Mouse (Mus musculus): ENCODE data around the gene Trip12. TPM values are rescaled to one million over a fixed set of nuclear protein-coding genes. Genes with fewer than 3 reads are reported as not detected.

Gene Trip12
- polyA plus RNA-seq, 1 experiment from 2014 or later: 40.7 TPM

- Histone ChIP-seq H3K9ac (ENCODE audit: low read depth, low read length) (no peak overlapping the region), H3K4me1 (replicated peaks; ENCODE audit: control insufficient read depth, insufficient read depth, low read length) (0 out of 2 replicates have a peak, but pooled peaks cover 5% of the 10 kb centered on the region), H3K36me3 (ENCODE audit: control insufficient read depth, insufficient read depth) (no peaks in the 10 kb centered on the region), H3K27ac (ENCODE audit: low read depth, low read length) (no peak overlapping the region), H3K27me3 (replicated peaks; ENCODE audit: control insufficient read depth, insufficient read depth, low read length) (no peaks in the 10 kb centered on the region), H3K4me2 (replicated peaks; ENCODE audit: low read depth) (no peak overlapping the region), H3K9me3 (ENCODE audit: control insufficient read depth) (no peaks in the 10 kb centered on the region), H3K4me3 (ENCODE audit: low read depth, low read length) (no peak overlapping the region)
- 22% methylated on average over 3 of the region's 3 CpGs for WGBS
- peak; percentile 41; the same call in 1 of the 2 replicates for ATAC-seq
- no peak for TF ChIP-seq CTCF (IDR thresholded peaks at IDR 0.05; ENCODE audit: low read depth)
Measured at GRCm38 (mm10) chr1:84872105-84872504, 31.8 kb upstream of the Trip12 start.

GRCm38 (mm10) chr1:84871131-84871530 is 30.8 kb upstream of the Trip12 start:
- no peaks in the 10 kb centered on the region for H3K27me3 ChIP-seq (replicated peaks; ENCODE audit: control insufficient read depth, insufficient read depth, low read length)
- WGBS: 63% methylated on average over 6 of the region's 6 CpGs
- no peak overlapping the region for H3K4me3 ChIP-seq (ENCODE audit: low read depth, low read length)
- TF ChIP-seq CTCF (IDR thresholded peaks at IDR 0.05; ENCODE audit: low read depth): no peak
- H3K36me3 ChIP-seq (ENCODE audit: control insufficient read depth, insufficient read depth): no peaks in the 10 kb centered on the region
- no peak for ATAC-seq
- no peak overlapping the region for H3K9ac ChIP-seq (ENCODE audit: low read depth, low read length)
- no peak overlapping the region for H3K4me2 ChIP-seq (replicated peaks; ENCODE audit: low read depth)
- H3K27ac ChIP-seq (ENCODE audit: low read depth, low read length): no peak overlapping the region
- no peaks in the 10 kb centered on the region for H3K9me3 ChIP-seq (ENCODE audit: control insufficient read depth)
- H3K4me1 ChIP-seq (replicated peaks; ENCODE audit: control insufficient read depth, insufficient read depth, low read length): 0 out of 2 replicates have a peak, but pooled peaks cover 5% of the 10 kb centered on the region

- H3K27ac ChIP-seq (ENCODE audit: low read depth, low read length): no peak overlapping the region
- H3K27me3 ChIP-seq (replicated peaks; ENCODE audit: control insufficient read depth, insufficient read depth, low read length): no peaks in the 10 kb centered on the region
- H3K4me3 ChIP-seq (ENCODE audit: low read depth, low read length): no peak overlapping the region
- TF ChIP-seq CTCF (IDR thresholded peaks at IDR 0.05; ENCODE audit: low read depth): peak; percentile 44
- no peak for ATAC-seq
- H3K4me1 ChIP-seq (replicated peaks; ENCODE audit: control insufficient read depth, insufficient read depth, low read length): 0 out of 2 replicates have a peak, but pooled peaks cover 7% of the 10 kb centered on the region
- H3K9ac ChIP-seq (ENCODE audit: low read depth, low read length): no peak overlapping the region
- H3K4me2 ChIP-seq (replicated peaks; ENCODE audit: low read depth): 0 out of 2 replicates have a peak overlapping the region, but pooled peaks have one; percentile 13
- H3K36me3 ChIP-seq (ENCODE audit: control insufficient read depth, insufficient read depth): no peaks in the 10 kb centered on the region
- no peaks in the 10 kb centered on the region for H3K9me3 ChIP-seq (ENCODE audit: control insufficient read depth)
- WGBS: 37% methylated on average over 7 of the region's 7 CpGs
Measured at GRCm38 (mm10) chr1:84869498-84869897, 29.2 kb upstream of the Trip12 start.

GRCm38 (mm10) chr1:84868841-84869240 is 28.5 kb upstream of the Trip12 start:
- Histone ChIP-seq H3K9me3 (ENCODE audit: control insufficient read depth) (no peaks in the 10 kb centered on the region), H3K27ac (ENCODE audit: low read depth, low read length) (no peak overlapping the region), H3K9ac (ENCODE audit: low read depth, low read length) (no peak overlapping the region), H3K27me3 (replicated peaks; ENCODE audit: control insufficient read depth, insufficient read depth, low read length) (no peaks in the 10 kb centered on the region), H3K36me3 (ENCODE audit: control insufficient read depth, insufficient read depth) (no peaks in the 10 kb centered on the region), H3K4me1 (replicated peaks; ENCODE audit: control insufficient read depth, insufficient read depth, low read length) (0 out of 2 replicates have a peak, but pooled peaks cover 7% of the 10 kb centered on the region), H3K4me2 (replicated peaks; ENCODE audit: low read depth) (no peak overlapping the region), H3K4me3 (ENCODE audit: low read depth, low read length) (no peak overlapping the region)
- ATAC-seq: no peak
- TF ChIP-seq CTCF (IDR thresholded peaks at IDR 0.05; ENCODE audit: low read depth): no peak
- WGBS: 72% methylated on average over 4 of the region's 4 CpGs

- no peak for TF ChIP-seq CTCF (IDR thresholded peaks at IDR 0.05; ENCODE audit: low read depth)
- Histone ChIP-seq H3K27me3 (replicated peaks; ENCODE audit: control insufficient read depth, insufficient read depth, low read length) (no peaks in the 10 kb centered on the region), H3K4me3 (ENCODE audit: low read depth, low read length) (no peak overlapping the region), H3K9ac (ENCODE audit: low read depth, low read length) (no peak overlapping the region), H3K4me2 (replicated peaks; ENCODE audit: low read depth) (no peak overlapping the region), H3K9me3 (ENCODE audit: control insufficient read depth) (no peaks in the 10 kb centered on the region), H3K4me1 (replicated peaks; ENCODE audit: control insufficient read depth, insufficient read depth, low read length) (0 out of 2 replicates have a peak, but pooled peaks cover 7% of the 10 kb centered on the region), H3K27ac (ENCODE audit: low read depth, low read length) (no peak overlapping the region), H3K36me3 (ENCODE audit: control insufficient read depth, insufficient read depth) (no peaks in the 10 kb centered on the region)
- ATAC-seq: no peak
Measured at GRCm38 (mm10) chr1:84868311-84868710, 28.0 kb upstream of the Trip12 start.

- no peak overlapping the region for H3K4me3 ChIP-seq (ENCODE audit: low read depth, low read length)
- H3K27me3 ChIP-seq (replicated peaks; ENCODE audit: control insufficient read depth, insufficient read depth, low read length): no peaks in the 10 kb centered on the region
- TF ChIP-seq CTCF (IDR thresholded peaks at IDR 0.05; ENCODE audit: low read depth): peak; percentile 27; the same call in 1 of the 2 replicates
- no peak for ATAC-seq
- no peaks in the 10 kb centered on the region for H3K36me3 ChIP-seq (ENCODE audit: control insufficient read depth, insufficient read depth)
- H3K9me3 ChIP-seq (ENCODE audit: control insufficient read depth): no peaks in the 10 kb centered on the region
- 0 out of 2 replicates have a peak, but pooled peaks cover 5% of the 10 kb centered on the region for H3K4me1 ChIP-seq (replicated peaks; ENCODE audit: control insufficient read depth, insufficient read depth, low read length)
- H3K9ac ChIP-seq (ENCODE audit: low read depth, low read length): no peak overlapping the region
- H3K4me2 ChIP-seq (replicated peaks; ENCODE audit: low read depth): no peak overlapping the region
- 96% methylated on average over 3 of the region's 3 CpGs for WGBS
- no peak overlapping the region for H3K27ac ChIP-seq (ENCODE audit: low read depth, low read length)
Measured at GRCm38 (mm10) chr1:84866706-84867230, 26.5 kb upstream of the Trip12 start.
